Mouse (Mus musculus) embryonic fibroblast, embryonic 13.5 days (primary cell): ENCODE measurements at regions not wholly inside any gene's neighbourhood (a gene's known extent, or its start where the extent isn't known, plus 50 kb on each side); places are given as distances from the start of the nearest gene placed in this dataset.

ENCODE experiments used
- H3K27ac ChIP-seq: 2 replicates; pipeline ENCODE4 v1.5.1; 2012; ENCODE audit warnings: low read length, control low read depth, inconsistent platforms; ENCODE audit not compliant: insufficient read depth
- H3K4me1 ChIP-seq: 2 replicates; pipeline ENCODE4 v1.6.1; 2011; ENCODE audit warnings: low read length; ENCODE audit not compliant: control insufficient read depth, insufficient read depth
- H3K4me3 ChIP-seq: 2 replicates; pipeline ENCODE4 v1.5.1; 2011; ENCODE audit warnings: mild to moderate bottlenecking, control low read depth, low read length; ENCODE audit not compliant: insufficient read depth
- CTCF ChIP-seq: IDR thresholded peaks from 2 replicates; pipeline ENCODE4 v1.5.1; 2011; ENCODE audit warnings: mild to moderate bottlenecking, control low read depth, low read length, moderate library complexity, borderline replicate concordance; ENCODE audit not compliant: insufficient read depth
- POLR2A ChIP-seq: IDR thresholded peaks from 2 replicates; pipeline ENCODE4 v1.6.1; 2011; ENCODE audit warnings: low read depth, mild to moderate bottlenecking, control low read depth, low read length, moderate library complexity

GRCm38 (mm10) chr8:28580821-28581220 lies 1133.4 kb downstream of the Poteg start:
- no peak for TF ChIP-seq POLR2A
- no peak for TF ChIP-seq CTCF
- no peaks in the 10 kb centered on the region for H3K4me1 ChIP-seq
- H3K27ac ChIP-seq, result no peak overlapping the region
- no peak overlapping the region for H3K4me3 ChIP-seq

DNA sequence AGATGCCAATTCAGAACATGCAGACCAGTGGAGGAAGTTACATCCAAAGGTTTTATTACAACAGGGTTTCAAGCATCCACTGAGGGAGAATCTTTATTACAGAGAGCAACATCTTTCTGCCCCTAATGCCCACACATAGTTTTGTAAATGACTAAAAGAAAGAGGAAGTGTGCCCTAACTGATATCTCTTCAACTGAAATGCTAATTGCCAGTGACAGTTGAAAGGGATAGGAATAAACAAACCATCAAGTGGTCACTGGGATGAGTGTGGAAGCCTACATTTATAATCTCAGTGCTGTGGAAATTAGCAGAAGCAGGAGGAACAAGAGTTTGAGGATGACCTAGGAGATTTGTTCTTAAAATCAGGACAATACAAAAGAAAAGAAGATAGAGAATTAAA lies 1142.5 kb downstream of the Poteg start:
- H3K4me1 ChIP-seq, result no peaks in the 10 kb centered on the region
- no peak overlapping the region for H3K27ac ChIP-seq
- H3K4me3 ChIP-seq, result no peak overlapping the region
- TF ChIP-seq CTCF (no peak), POLR2A (no peak)

DNA sequence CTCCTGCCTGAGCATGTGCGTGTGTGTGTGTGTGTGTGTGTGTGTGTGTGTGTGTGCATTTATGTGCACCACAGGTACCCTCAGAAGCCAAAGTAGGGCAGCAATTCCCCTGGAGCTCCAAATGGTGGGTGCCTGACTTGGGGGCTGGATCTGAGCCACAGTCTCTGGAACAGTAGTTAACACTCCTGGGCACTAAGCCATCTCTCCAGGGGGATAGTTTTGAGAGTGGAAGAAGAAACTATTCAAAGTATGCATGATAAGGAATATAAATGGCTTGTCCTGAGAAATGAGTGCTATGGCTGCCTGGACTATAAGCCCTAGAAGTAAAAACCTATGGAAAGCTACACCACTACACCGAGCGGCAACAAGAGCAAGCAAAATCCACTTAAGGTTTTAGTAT lies 1145.8 kb downstream of the Poteg start:
- no peak overlapping the region for H3K4me3 ChIP-seq
- no peak for TF ChIP-seq CTCF
- TF ChIP-seq POLR2A, result no peak
- no peak overlapping the region for H3K27ac ChIP-seq
- no peaks in the 10 kb centered on the region for H3K4me1 ChIP-seq

DNA sequence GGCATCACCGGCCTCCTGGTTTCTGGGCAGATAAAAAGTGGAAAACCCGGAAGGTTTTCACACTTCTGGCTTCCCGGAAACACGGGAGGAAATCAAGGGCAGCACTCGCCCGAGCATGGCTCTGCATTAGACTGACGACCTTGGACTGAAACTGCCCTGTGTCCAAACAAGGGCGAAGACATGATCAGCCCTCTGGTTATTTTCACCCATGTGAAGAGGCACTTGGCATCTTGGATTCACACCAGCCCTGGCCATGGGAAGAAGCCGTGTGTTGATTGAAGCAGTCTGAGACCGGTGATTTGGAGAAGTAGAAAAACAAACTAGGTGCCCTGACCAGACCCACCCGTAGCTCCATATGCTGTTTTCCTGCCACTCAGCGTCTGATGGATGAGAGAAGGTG lies 1146.7 kb downstream of the Poteg start:
- no peaks in the 10 kb centered on the region for H3K4me1 ChIP-seq
- no peak overlapping the region for H3K27ac ChIP-seq
- no peak overlapping the region for H3K4me3 ChIP-seq
- TF ChIP-seq CTCF, result no peak

DNA sequence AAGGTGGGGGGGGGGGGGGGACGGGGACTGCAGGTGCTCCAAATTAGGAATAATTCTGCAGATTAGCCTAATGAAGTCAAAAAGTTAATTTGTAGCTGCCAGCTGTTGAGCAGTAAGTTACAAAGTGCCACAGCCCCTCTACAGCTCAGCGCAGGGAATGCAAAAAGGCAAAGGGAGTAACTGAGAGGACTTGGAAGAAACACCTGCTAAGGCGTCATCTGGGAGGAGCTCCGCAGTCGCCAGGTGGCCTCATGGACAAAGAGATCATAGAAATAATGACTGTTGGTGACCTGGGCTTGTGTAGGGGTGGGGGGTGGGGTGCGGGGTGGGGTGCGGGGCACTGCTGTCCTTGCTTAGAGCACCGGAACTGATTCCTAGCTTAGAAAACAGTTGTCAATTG lies 1147.1 kb downstream of the Poteg start:
- Histone ChIP-seq H3K4me1 (no peaks in the 10 kb centered on the region), H3K27ac (no peak overlapping the region), H3K4me3 (no peak overlapping the region)
- TF ChIP-seq CTCF (no peak), POLR2A (no peak)

DNA sequence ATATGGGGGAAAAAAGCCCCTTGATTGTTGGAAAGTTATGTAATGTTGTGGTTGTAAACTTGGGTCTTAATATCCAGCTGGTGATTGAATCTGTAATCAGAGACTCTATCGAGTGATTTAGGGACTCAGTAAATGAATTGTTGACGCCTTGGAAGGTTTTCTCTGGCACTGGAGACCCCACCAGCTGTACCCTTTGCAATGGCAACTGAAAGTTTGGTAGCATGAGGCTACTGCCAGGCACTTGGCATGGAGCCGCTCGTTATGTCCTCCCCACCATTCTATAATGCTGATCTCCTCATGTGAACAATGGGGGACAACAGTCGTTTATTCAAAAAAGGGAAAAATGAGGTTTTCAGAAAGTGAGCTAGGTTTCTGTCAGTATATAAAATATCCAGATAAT lies 1148.4 kb downstream of the Poteg start:
- Histone ChIP-seq H3K4me1 (no peaks in the 10 kb centered on the region), H3K27ac (no peak overlapping the region), H3K4me3 (no peak overlapping the region)
- no peak for TF ChIP-seq CTCF
- no peak for TF ChIP-seq POLR2A
